Mouse (Mus musculus) lung, postnatal 0 days (tissue): ENCODE data around the gene Sh2d2a.

Experiments
- CTCF ChIP-seq: IDR thresholded peaks from 2 replicates; pipeline ENCODE4 v1.5.1; 2016; ENCODE audit warnings: antibody characterized with exemption, mild to moderate bottlenecking
- EP300 ChIP-seq: IDR thresholded peaks from 2 replicates; pipeline ENCODE4 v1.6.1; 2016; ENCODE audit warnings: antibody characterized with exemption, mild to moderate bottlenecking, control low read depth

DNA sequence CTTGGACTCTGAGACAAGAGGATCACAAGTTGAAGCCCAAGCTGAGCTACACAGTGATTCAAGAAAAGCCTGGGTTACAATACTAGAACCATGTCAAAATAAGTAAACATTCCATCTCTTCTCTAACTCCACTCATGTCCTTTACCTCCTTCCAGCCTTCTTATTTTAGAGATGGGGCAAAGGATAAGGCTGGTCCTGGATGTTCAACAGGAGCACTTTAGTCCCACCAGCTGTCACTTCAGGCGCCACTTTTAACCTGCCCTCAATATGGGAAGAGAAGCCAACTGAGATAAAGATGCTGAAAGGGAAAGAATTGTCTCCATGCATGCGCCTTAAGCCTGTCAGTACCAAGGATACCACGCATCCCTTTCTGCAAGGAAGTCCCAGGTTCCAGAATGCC, 37.7 kb downstream of the Sh2d2a start:
- TF ChIP-seq CTCF (no peak), EP300 (no peak)
